Mouse (Mus musculus) urinary bladder, postnatal 36 days (tissue): ENCODE results near the gene Smc4.
"Not testable (repeated sequence)": the region's sequence is repeated elsewhere in the genome, so short reads cannot be mapped to it uniquely, and the experiment has no call there.

ENCODE experiments used
- DNase-seq, 2 experiments: peaks; one replicate each; pipeline ENCODE4 v3.0.0; 2022; ENCODE audit warnings: low spot score in 2 of 2, mixed read lengths in 1 of 2

The Smc4 gene

DNA sequence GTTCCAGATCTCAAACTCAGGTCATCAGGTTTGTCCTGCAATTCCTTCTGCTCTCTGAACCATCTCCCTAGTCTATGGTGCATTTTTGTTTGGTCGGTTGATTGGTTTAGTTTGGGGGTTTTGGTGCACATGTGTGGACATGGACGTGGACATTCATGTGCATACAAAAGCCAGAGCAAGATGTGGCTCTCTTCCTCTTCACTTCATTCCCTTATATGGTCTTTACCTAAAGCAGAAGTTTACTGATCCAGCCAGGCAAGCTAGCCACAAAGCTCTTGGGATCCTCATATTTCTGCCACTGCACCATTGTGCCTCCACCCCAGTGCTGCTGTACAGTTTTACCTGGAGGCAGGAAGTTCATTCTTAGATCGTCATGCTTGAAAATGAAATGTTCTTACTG lies 12.6 kb downstream of the Smc4 start:
- no peak for DNase-seq

GRCm38 (mm10) chr3:69018635-69019034 lies 14.1 kb downstream of the Smc4 start:
- DNase-seq = not testable (repeated sequence)

GRCm38 (mm10) chr3:69020285-69020684 lies 15.7 kb downstream of the Smc4 start:
- DNase-seq = no peak

DNA sequence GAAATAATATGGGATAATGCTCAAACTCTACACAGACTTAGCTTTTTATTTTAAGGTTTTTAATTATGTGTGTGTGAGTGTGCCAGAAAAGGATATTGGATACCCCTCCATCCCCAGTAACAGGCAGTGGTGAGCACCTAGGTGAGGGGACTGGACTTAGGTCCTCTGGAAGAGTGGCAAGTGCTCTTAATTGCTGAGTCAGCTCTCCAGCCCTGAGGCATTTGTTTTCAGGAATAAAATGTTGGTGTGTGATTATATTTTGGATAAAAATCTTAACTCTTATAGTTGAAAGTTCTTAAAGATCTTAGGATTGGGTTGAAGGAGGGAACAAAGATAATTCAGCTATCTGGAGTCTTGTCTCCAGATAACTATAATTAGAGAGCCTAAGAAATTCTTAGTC lies 16.2 kb downstream of the Smc4 start:
- DNase-seq = no peak

DNA sequence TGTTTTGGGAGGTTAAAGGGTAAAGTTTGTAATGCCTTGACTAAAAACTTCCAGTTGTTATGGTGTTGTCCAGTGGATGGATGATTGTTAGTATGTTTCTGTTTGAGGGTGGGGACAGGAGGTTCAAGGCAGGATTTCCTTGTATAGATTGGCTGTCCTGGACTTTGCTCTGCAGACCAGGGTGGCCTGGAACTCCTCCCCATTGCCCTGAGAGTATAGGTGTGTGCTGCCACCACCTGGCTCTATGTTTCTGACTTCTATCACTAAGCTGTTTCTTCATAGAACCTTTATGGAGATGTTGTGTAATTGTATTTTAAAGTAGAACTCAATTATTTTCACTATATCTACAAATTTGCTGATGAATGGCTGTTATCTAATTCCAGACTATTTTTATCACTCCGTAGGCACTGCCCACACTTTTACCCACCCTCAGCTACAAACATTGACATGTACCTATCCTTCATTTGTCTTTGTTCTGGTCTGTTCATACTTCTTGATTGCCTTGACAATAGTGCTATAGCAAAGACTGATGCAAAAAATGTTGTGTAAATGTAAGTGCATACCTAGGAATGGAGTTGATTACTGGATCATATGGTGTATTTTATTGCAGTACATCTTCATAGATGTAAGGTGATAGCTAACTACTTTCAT lies 21.7 kb downstream of the Smc4 start:
- DNase-seq = no peak

- no peak for DNase-seq
Measured at GRCm38 (mm10) chr3:69040105-69040504, 35.6 kb downstream of the Smc4 start.

- no peak for DNase-seq
Measured at GRCm38 (mm10) chr3:69041298-69041697, 36.8 kb downstream of the Smc4 start.

DNA sequence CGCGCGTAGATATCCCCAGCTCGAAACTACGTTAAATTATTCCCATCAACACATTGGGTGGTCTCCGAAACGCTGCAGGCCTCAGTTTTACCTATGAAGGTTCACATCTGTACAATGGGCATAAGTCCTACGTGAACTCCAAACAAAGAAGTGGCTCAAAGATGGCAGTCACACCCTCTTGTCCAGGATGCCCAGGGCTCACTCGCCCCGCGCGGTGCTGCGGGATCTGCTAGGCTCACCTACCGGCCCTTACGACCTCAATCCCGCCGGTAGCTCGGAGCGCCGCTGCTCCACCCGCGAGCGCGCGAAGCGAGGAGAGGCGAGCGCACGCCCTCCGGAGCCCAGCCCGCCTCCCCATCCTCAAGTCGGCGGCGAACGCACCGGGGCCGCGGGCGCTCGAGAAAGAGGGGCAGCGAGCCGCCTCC lies 39.6 kb downstream of the Smc4 start:
- DNase-seq = no peak

DNA sequence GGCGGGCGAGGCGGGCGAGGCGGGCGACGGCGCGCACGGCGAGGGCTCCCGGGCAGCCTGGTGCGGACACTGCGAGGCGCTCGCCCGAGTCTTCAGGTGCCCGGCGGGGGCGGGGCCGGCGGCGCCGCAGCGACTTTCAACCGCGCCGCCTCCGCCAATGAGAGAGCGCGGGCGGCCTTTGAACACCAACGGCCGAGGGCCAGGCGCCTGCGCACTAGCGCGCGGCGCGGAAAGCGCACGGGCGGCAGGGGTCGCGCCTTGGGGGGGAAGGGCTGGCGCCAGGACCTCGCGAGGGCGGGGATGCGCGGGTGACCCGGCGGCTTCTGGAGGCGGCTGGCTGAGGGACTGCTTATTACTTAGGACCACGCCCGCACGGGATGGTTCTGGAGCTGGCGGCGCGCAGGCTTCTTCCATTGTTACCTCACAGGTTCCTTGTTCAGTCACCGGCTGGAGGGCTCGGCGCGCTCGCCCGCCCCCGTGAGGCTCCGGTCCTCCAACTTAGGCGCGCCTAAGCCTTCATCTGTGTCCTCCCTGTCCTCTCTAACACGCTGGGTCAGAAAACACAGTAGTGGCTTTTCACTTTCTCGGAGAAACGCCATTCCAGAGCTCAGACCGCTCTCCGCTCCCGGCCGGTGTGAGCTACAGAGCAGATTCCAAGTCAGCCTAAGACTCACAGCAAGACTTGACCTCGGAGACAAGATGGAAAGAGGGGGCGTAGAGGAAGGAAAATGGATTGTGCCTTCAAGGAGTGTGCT lies 40.3 kb downstream of the Smc4 start, which contains the start of gene Trim59:
Gene Trim59, minus strand, starts transcription at position 111 of the 755 bp plus-strand sequence.
- peak; percentile 77 to 89 for DNase-seq

DNA sequence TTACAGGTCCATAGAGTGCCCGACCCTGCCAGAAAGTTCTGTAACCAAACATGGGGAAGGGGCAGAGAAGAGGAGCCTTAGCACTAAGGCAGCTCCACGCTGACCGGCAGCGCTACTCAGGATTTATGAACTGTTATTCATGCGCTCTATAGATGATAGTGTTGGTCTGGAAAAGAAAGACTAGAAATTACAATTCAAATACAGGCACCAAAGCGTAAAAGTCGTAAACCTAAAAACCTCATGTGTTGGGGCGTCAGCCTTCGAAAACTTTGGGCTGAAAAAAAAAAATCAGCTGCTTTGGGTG lies 40.8 kb downstream of the Smc4 start:
- no peak for DNase-seq

DNA sequence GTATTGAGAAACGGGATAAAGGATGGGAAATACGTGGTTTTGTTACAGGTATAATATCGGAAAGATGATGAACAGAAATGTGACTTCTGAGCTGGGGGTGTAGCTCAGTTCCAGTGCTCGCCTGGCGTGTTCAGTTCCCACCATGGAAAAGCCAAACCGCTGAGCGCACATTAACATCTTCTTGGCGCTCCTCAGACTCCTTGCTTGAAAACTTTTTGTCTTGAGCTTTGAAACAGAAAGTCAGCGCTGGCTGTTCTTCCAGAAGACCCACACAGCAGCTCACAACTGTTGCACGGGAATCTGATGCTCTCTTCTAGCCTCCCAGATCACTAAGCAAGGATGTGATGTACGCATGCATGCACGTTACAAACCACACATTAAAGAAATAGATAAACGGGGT lies 41.2 kb downstream of the Smc4 start:
- no peak for DNase-seq

DNA sequence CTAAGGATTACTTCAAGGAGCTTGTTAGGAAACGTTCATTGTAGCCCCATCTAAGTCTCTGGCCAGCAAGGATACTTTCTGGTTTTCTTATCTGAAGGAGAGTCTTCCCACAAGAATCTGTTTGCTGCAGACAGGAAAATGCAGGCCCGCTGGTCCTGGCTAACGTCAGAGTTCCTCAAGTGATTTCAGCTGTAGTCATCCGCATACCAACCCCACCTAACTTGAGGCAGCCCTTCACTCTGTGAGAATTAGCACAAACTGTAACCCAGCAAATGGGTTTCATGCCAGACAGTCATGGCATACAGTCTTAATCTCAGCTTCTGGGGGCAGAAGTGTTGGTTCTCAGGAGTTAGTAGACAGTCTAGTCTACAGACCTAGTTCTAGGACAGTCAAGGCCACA lies 42.0 kb downstream of the Smc4 start:
- no peak for DNase-seq

DNA sequence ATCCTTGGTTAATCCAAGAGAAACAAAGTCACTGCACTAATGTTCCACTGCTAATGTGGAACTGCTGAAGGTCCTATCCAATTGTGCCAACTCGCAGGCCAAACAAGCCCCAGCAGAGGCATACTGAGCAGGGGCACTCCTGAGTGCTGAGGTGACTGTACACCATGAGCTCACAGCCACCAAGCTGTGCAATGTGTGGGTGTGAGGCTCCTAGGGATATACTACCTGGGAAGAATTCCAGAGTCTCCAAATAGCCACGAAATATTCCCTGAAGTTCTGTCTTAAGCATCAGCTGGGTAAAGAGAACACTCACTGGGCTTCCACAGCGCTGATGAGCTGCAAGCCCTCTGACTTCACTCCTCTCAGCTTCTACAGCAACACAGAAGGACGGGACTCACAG lies 43.1 kb downstream of the Smc4 start:
- DNase-seq = no peak

DNA sequence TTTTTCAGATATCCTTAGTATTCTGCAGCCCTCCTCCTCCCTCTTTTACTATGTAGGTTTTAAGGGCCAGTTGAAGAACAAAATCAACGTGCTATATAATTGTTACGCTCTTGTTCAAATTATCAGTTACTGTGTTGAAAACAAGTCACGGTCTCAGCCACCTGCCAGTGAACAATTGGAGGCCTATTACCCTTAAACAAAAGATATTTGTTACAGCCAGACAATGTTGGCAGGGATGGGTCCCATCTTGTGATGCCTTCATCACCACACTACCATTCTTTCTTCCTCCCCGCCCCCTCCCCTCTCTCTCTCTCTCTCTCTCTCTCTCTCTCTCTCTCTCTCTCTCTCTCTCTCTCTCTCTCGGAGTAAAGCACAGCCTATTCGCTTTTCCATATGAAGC lies 44.5 kb downstream of the Smc4 start:
- no peak for DNase-seq

- DNase-seq = no peak
Measured at GRCm38 (mm10) chr3:69051894-69052293, 47.4 kb downstream of the Smc4 start.

- no peak for DNase-seq
Measured at GRCm38 (mm10) chr3:69054760-69055432, 50.4 kb downstream of the Smc4 start.

DNA sequence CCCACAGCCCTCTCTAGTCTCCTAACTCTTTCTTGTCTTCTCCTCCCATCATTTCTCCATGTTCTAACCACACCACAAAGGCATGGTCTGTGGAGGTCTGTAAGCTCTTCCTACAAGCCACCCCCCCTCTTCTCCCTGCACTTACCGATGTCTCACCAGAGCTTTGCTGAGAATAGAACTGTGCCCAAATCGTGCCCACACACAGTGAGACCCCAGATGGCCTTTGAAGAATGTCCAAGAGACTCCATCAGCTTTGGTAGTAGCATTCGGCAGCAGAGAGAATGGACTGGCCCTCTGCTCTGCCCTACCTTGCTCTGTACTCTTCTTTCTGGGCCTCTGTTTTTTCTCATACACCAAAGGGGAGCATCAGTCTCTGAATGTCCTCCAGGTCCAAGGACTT lies 51.3 kb downstream of the Smc4 start:
- no peak for DNase-seq

DNA sequence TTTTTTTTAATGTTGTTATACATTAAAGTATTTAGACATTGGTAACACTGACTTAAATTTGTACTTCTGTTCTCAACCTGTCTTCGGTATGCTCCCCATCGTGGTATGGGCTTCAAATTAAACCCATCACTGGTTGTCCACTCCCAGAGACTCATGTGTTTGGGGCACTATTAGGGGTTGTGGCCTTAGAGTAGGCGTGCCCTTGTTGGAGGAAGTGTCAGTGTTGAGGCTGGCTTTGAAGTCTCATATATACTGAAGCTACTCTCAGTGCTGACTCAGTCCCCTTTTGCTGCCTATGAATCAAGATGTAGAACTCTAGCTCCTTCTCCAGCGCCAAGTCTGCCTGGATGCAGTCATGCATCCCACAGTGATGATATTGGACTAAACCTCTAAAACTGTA lies 56.1 kb downstream of the Smc4 start:
- no peak for DNase-seq

DNA sequence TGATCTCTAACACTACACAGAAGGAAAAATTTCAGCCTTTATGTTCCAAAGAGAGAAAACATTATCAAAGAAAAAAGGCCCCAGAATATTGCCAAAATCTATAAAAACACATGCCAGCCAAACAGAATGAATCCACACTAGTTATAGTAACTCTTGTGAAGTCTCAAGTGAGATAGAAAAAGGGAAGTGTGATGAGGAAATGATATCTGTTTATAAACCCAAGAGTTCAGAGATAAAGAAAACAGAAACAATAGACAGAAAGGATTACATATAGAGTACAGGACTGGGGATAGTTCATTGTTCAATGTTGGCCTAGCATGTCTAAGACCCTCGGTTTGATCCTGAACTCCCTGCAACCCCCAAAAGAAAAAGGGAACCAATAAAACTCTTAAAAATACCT lies 58.2 kb downstream of the Smc4 start:
- DNase-seq = no peak

GRCm38 (mm10) chr3:69064005-69064404 lies 59.5 kb downstream of the Smc4 start:
- no peak for DNase-seq
